Mouse (Mus musculus): ENCODE results near the gene Bcl9l.
"Not testable (repeated sequence)": the region's sequence is repeated elsewhere in the genome, so short reads cannot be mapped to it uniquely, and the experiment has no call there.

Gene Bcl9l

GRCm38 (mm10) chr9:44482552-44482951, at the start of gene Bcl9l:
Bcl9l (plus strand) TSS chr9:44482825.
- peak; percentile 96 for DNase-seq (ENCODE audit: low spot score in 2 of 2)

GRCm38 (mm10) chr9:44435747-44436146, 46.9 kb upstream of the Bcl9l start:
- no peak for DNase-seq (ENCODE audit: low spot score in 2 of 2)

DNA sequence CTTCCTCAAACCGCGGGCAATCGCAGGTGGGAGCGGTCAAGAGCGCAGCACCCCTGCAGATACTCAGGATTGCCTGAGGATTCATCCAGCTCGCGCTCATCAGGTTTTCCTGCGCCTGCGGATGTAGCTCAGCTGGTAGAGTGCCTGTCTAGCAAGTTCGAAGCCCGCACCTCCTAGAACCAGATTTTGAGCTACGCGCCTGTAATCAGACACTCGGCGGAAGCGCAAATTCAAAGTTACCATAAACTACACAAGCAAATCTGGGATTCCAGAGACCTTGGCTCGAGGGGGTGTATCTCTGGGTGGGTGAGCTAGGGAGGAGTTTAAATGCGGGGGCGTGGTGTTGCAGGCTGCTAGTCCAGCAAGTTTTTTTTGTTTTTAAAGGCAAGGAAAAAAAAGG, 41.7 kb upstream of the Bcl9l start, which contains the start of gene Foxr1:
Foxr1 (minus strand) TSS at position 176 of the 400 bp plus-strand sequence.
- no peak for DNase-seq (ENCODE audit: low spot score in 2 of 2)

DNA sequence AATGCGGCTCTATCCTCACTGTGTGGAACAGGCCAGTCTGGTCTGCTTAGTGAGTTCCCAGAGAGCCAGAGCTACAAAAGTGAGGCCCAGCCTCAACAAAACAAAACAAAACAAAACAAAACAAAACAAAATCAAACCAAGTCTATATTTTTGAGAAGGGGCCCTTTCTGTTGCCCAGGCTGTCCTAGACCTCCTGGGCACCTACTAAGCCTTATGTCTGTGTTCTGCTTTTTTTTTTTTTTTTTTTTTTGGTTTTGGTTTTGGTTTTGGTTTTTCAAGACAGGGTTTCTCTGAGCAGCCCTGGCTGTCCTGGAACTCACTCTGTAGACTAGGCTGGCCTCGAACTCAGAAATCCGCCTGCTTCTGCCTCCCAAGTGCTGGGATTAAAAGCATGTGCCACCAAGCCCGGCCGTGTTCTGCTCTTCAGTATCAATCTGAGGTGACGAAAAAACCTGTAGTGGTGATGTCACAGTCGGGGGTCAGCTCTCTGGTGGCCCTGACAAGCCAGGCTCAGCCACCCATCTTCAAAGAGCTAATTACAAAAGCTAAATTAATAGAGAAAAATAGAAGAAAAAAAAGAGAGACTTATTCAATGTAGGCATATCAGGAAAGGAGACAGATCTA, 38.1 kb upstream of the Bcl9l start:
- not testable (repeated sequence) for DNase-seq (ENCODE audit: low spot score in 2 of 2)

GRCm38 (mm10) chr9:44450387-44450786, 32.2 kb upstream of the Bcl9l start:
- DNase-seq (ENCODE audit: low spot score in 2 of 2): no peak

GRCm38 (mm10) chr9:44454132-44454890, 28.3 kb upstream of the Bcl9l start:
- DNase-seq (ENCODE audit: low spot score in 2 of 2): peak; percentile 87 to 94

GRCm38 (mm10) chr9:44454891-44455220, 27.8 kb upstream of the Bcl9l start, which contains the start of gene Upk2:
Upk2 (minus strand) TSS chr9:44454976.
- no peak for DNase-seq (ENCODE audit: low spot score in 2 of 2)

- peak; percentile 95 to 99 for DNase-seq (ENCODE audit: low spot score in 2 of 2)
Measured at GRCm38 (mm10) chr9:44457035-44457742, 25.4 kb upstream of the Bcl9l start.

- no peak for DNase-seq (ENCODE audit: low spot score in 2 of 2)
Measured at GRCm38 (mm10) chr9:44461950-44462349, 20.7 kb upstream of the Bcl9l start.

GRCm38 (mm10) chr9:44468224-44468623, 14.4 kb upstream of the Bcl9l start:
- DNase-seq (ENCODE audit: low spot score in 2 of 2): no peak

- DNase-seq (ENCODE audit: low spot score in 2 of 2): peak in 1 of 2 experiments; percentile 74
Measured at GRCm38 (mm10) chr9:44468800-44469199, 13.8 kb upstream of the Bcl9l start.

DNA sequence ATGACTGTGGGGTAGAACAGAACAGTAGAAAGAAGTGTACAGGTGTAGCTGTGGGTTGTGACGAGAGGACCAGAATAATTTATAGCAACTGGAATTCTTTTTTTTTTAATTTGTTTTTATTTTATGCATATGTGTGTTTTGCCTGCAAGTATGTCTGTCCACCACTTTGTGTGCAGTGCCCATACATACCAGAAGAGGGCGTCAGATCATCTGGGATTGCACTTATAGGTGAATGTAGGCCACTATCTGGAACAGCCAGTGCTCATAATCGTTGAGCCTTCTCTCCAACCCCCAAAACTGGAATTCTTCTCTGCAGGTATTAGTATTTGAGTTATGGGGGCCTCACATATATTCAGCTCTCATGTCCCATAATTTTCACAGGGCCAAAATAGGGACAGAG, 9.4 kb upstream of the Bcl9l start:
- DNase-seq (ENCODE audit: low spot score in 2 of 2): no peak

DNA sequence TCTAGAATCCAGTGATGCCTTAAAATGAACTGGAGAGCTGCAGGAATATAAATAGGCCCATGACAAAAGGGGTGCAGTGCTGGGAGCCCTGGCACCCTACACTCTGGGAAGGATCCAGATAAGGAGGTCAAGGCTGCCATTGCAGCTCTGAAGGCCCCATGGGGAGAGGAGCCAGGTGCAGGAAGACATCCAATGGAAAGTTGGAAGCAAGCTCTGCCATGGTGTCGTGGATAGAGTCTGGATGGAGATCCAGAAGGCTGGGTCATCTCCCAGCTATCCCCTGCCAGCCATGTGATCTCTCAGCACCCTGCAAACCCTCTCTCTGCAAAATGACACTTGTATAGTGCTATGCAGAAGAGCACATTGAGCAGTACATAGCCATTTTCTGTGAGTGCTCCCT, 8.3 kb upstream of the Bcl9l start:
- no peak for DNase-seq (ENCODE audit: low spot score in 2 of 2)

GRCm38 (mm10) chr9:44475936-44476335, 6.7 kb upstream of the Bcl9l start:
- no peak for DNase-seq (ENCODE audit: low spot score in 2 of 2)

GRCm38 (mm10) chr9:44477339-44478228, 5.0 kb upstream of the Bcl9l start:
- DNase-seq (ENCODE audit: low spot score in 2 of 2): peak in 1 of 2 experiments; percentile 58

- DNase-seq (ENCODE audit: low spot score in 2 of 2): peak; percentile 87 to 92
Measured at GRCm38 (mm10) chr9:44478229-44478921, 4.2 kb upstream of the Bcl9l start.

- peak; percentile 86 to 89 for DNase-seq (ENCODE audit: low spot score in 2 of 2)
Measured at GRCm38 (mm10) chr9:44478959-44479605, 3.5 kb upstream of the Bcl9l start.

- peak; percentile 94 to 95 for DNase-seq (ENCODE audit: low spot score in 2 of 2)
Measured at GRCm38 (mm10) chr9:44479628-44480428, 2.8 kb upstream of the Bcl9l start.

DNA sequence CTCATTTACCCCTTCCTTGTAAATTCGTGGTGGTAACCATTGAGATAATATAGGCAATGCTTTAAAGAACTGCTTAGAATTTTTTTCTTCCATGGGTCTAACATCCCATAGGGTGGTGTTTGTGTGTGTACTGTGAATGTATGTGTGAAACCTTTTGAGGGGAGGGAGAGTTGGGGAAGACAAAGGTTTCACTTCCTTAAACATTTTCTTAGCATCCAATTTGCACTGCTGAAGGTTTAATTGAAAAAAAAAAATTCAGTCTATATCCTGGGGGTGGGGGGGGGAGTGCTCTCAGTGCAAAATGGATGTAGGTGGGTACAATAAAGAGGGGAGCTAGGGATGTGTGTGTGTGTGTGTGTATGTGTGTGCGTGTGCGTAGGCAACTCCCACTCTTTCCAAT, 513 bp upstream of the Bcl9l start:
- no peak for DNase-seq (ENCODE audit: low spot score in 2 of 2)

All from right cerebral cortex, postnatal 10 days (tissue).